Mouse (Mus musculus) thymus, adult 2 months (tissue): ENCODE measurements around the gene Hsd11b1.

Experiments
- CTCF ChIP-seq: fragments of 200-500 bp; IDR thresholded peaks from 2 replicates; pipeline ENCODE4 v1.5.1; 2012; ENCODE audit warnings: mild to moderate bottlenecking, control low read depth, low read length, moderate library complexity, borderline replicate concordance; ENCODE audit not compliant: control insufficient read depth, poor library complexity, insufficient read depth; ENCODE audit errors: extremely low read depth
- POLR2A ChIP-seq: fragments of 200-500 bp; IDR thresholded peaks from 2 replicates; pipeline ENCODE4 v1.6.1; 2012; ENCODE audit warnings: mild to moderate bottlenecking, low read length, control low read depth, moderate library complexity; ENCODE audit not compliant: control insufficient read depth, poor library complexity, insufficient read depth; ENCODE audit errors: extremely low read depth

- TF ChIP-seq POLR2A (no peak), CTCF (no peak)
These were observed 1.9 kb downstream of the Hsd11b1 start for GRCm38 (mm10) chr1:193261897-193262548.
